Mouse (Mus musculus) kidney, postnatal 0 days (tissue): ENCODE results near the gene Fmod. TPM values are rescaled to one million over a fixed set of nuclear protein-coding genes. Genes with fewer than 3 reads are reported as not detected.

ENCODE experiments used
- ATAC-seq: fragments of 200-750 bp; cut with Nextera tagmentation; replicated peaks from 2 replicates; pipeline ENCODE4 v1.8.0; 2017; ENCODE audit warnings: low read depth, moderate number of reproducible peaks, moderate TSS enrichment, moderate library complexity; ENCODE audit not compliant: low FRiP score
- DNase-seq: peaks from one replicate; pipeline ENCODE4 v3.0.0-alpha.2; 2016; ENCODE audit warnings: low spot score
- H3K27ac ChIP-seq: fragments of 300-500 bp; sonication (generic); 2 replicates; pipeline ENCODE4 v1.5.1; 2014; ENCODE audit warnings: mild to moderate bottlenecking
- H3K27me3 ChIP-seq: fragments of 300-500 bp; sonication (generic); 2 replicates; pipeline ENCODE4 v1.6.1; 2014; ENCODE audit warnings: low read length, mixed read lengths; ENCODE audit not compliant: insufficient read depth
- H3K36me3 ChIP-seq: fragments of 300-500 bp; sonication (generic); 2 replicates; pipeline ENCODE4 v1.6.1; 2014; ENCODE audit warnings: low read length, mixed read lengths; ENCODE audit not compliant: insufficient read depth
- H3K4me1 ChIP-seq: fragments of 300-500 bp; sonication (generic); replicated peaks from 2 replicates; pipeline ENCODE4 v1.6.1; 2014; ENCODE audit warnings: antibody characterized with exemption, low read length, mixed read lengths; ENCODE audit not compliant: insufficient read depth
- H3K4me2 ChIP-seq: fragments of 300-500 bp; sonication (generic); 2 replicates; pipeline ENCODE4 v1.6.1; 2014; ENCODE audit warnings: mild to moderate bottlenecking, low read length, moderate library complexity, mixed read lengths
- H3K4me3 ChIP-seq: fragments of 300-500 bp; sonication (generic); replicated peaks from 2 replicates; pipeline ENCODE4 v1.5.1; 2014; ENCODE audit warnings: low read depth, low read length
- H3K9ac ChIP-seq: fragments of 300-500 bp; sonication (generic); 2 replicates; pipeline ENCODE4 v1.6.1; 2014; ENCODE audit warnings: low read depth, low read length
- H3K9me3 ChIP-seq: fragments of 300-500 bp; sonication (generic); replicated peaks from 2 replicates; pipeline ENCODE4 v1.6.1; 2016; ENCODE audit warnings: low read length, inconsistent platforms, mixed read lengths
- CTCF ChIP-seq: IDR thresholded peaks from 2 replicates; pipeline ENCODE4 v1.5.1; 2016; ENCODE audit warnings: antibody characterized with exemption, low read depth, mild to moderate bottlenecking, moderate library complexity
- whole genome bisulfite sequencing: fragments of 180-500 bp; shearing (Covaris S2); extraction: QIAGEN DNeasy Blood & Tissue Kit; methylation state at CpG from one replicate; pipeline ENCODE4 v1.1.7; 2014; 5-methylcytosine and 5-hydroxymethylcytosine counted together
- polyA plus RNA-seq: library from polyadenylated mRNA; unstranded; fragments of >200 nt; fragmentation: Nextera tagmentation; extraction: Ambion mirVana; gene quantifications from 2 replicates; pipeline ENCODE4 v1.2.1, GENCODE M21; 2015

The Fmod gene
- polyA plus RNA-seq, 1 experiment from 2014 or later: 7.8 TPM

GRCm38 (mm10) chr1:134077389-134078060 is 40.5 kb downstream of the Fmod start:
- Histone ChIP-seq H3K36me3 (peaks cover 19% of the 10 kb centered on the region), H3K27me3 (no peaks in the 10 kb centered on the region), H3K4me2 (peak overlapping the region; percentile 84), H3K9ac (peak overlapping the region; percentile 84), H3K4me3 (peak overlapping the region; percentile 75), H3K27ac (peak overlapping the region; percentile 89; the same call in 1 of the 2 replicates), H3K4me1 (peaks cover 18% of the 10 kb centered on the region), H3K9me3 (no peaks in the 10 kb centered on the region)
- peak; percentile 52; the same call in 1 of the 2 replicates for TF ChIP-seq CTCF
- DNase-seq: peak; percentile 79
- no peak for ATAC-seq
- 18% methylated on average over 14 of the region's 14 CpGs for WGBS

- TF ChIP-seq CTCF: no peak
- DNase-seq (no peak), ATAC-seq (no peak)
- peak overlapping the region; percentile 75 for H3K4me3 ChIP-seq
- peak overlapping the region; percentile 89 for H3K27ac ChIP-seq
- H3K4me1 ChIP-seq: peaks cover 23% of the 10 kb centered on the region
- no peaks in the 10 kb centered on the region for H3K9me3 ChIP-seq
- H3K36me3 ChIP-seq: peaks cover 19% of the 10 kb centered on the region
- WGBS: 5% methylated on average over 19 of the region's 19 CpGs
- H3K27me3 ChIP-seq: no peaks in the 10 kb centered on the region
- peak overlapping the region; percentile 84 for H3K9ac ChIP-seq
- peak overlapping the region; percentile 84 for H3K4me2 ChIP-seq
Observed at GRCm38 (mm10) chr1:134078061-134078795, 41.2 kb downstream of the Fmod start.

GRCm38 (mm10) chr1:134078802-134079476 is 41.9 kb downstream of the Fmod start, which contains the start of gene Btg2:
Gene Btg2 (minus strand): TSS chr1:134079120.
- Histone ChIP-seq H3K4me2 (peak within 1 kb of the TSS; percentile 84), H3K36me3 (peaks cover 19% of the 10 kb centered on the region), H3K9me3 (no peaks in the 10 kb centered on the region), H3K9ac (peak within 1 kb of the TSS; percentile 84), H3K27me3 (no peaks in the 10 kb centered on the region), H3K4me3 (peak within 1 kb of the TSS; percentile 75), H3K27ac (peak within 1 kb of the TSS; percentile 89), H3K4me1 (peaks cover 20% of the 10 kb centered on the region; the same call in 1 of the 2 replicates)
- under 1% methylated on average over 58 of the region's 62 CpGs for WGBS
- TF ChIP-seq CTCF: no peak
- DNase-seq (peak; percentile 98), ATAC-seq (peak; percentile 96)

GRCm38 (mm10) chr1:134079477-134080163 is 42.6 kb downstream of the Fmod start:
- H3K27ac ChIP-seq: peak overlapping the region; percentile 75
- peak overlapping the region; percentile 84 for H3K4me2 ChIP-seq
- no peak for ATAC-seq
- H3K4me3 ChIP-seq: peak overlapping the region; percentile 75
- WGBS: 7% methylated on average over 9 of the region's 9 CpGs
- no peaks in the 10 kb centered on the region for H3K27me3 ChIP-seq
- peaks cover 19% of the 10 kb centered on the region for H3K36me3 ChIP-seq
- H3K9me3 ChIP-seq: no peaks in the 10 kb centered on the region
- H3K4me1 ChIP-seq: peaks cover 20% of the 10 kb centered on the region; the same call in 1 of the 2 replicates
- TF ChIP-seq CTCF: no peak
- peak overlapping the region; percentile 23; the same call in 1 of the 2 replicates for H3K9ac ChIP-seq
- DNase-seq: peak; percentile 76

GRCm38 (mm10) chr1:134080406-134080805 is 43.4 kb downstream of the Fmod start:
- Histone ChIP-seq H3K27me3 (no peaks in the 10 kb centered on the region), H3K27ac (peak overlapping the region; percentile 75), H3K9ac (no peak overlapping the region), H3K4me1 (peaks cover 19% of the 10 kb centered on the region; the same call in 1 of the 2 replicates), H3K9me3 (no peaks in the 10 kb centered on the region), H3K4me3 (no peak overlapping the region), H3K36me3 (peaks cover 17% of the 10 kb centered on the region), H3K4me2 (no peak overlapping the region)
- DNase-seq: no peak
- ATAC-seq: no peak
- TF ChIP-seq CTCF: no peak
- WGBS: 83% methylated on average over 4 of the region's 4 CpGs
